Mouse (Mus musculus) left cerebral cortex, adult 18-20 months (tissue): ENCODE results near the gene Fem1a. TPM values are rescaled to one million over a fixed set of nuclear protein-coding genes. Genes with fewer than 3 reads are reported as not detected.

ENCODE experiments used
- DNase-seq, 2 experiments: peaks; one replicate each; pipeline ENCODE4 v3.0.0; 2021 to 2022; ENCODE audit warnings: low spot score in 2 of 2, mixed read lengths in 1 of 2
- microRNA-seq, 2 experiments: library from miRNA; unstranded; fragments of <30 nt; microRNA quantifications; one replicate each; pipeline ENCODE4 v1.2.0; 2021
- total RNA-seq, 2 experiments: library from RNA; stranded (reverse); gene quantifications; 2 replicates each; pipeline ENCODE4 v1.2.3; 2021

Gene Fem1a
- total RNA-seq, 2 experiments from 2014 or later = 29.9 to 31.9 TPM

- no peak for DNase-seq
These were observed 43.6 kb downstream of the Fem1a start, which contains the start of gene Arrdc5 for GRCm38 (mm10) chr17:56300186-56300585. Gene Arrdc5 (minus strand): TSS chr17:56300286.

GRCm38 (mm10) chr17:56302363-56302996 is 45.9 kb downstream of the Fem1a start:
- DNase-seq = no peak

GRCm38 (mm10) chr17:56303160-56303846 is 46.7 kb downstream of the Fem1a start, which contains the start of gene Uhrf1:
Gene Uhrf1 (plus strand): TSS chr17:56303321.
- DNase-seq = no peak

- peak; percentile 91 to 93 for DNase-seq
These were observed 47.4 kb downstream of the Fem1a start for GRCm38 (mm10) chr17:56303847-56304586.

GRCm38 (mm10) chr17:56304718-56305117 is 48.1 kb downstream of the Fem1a start:
- DNase-seq = no peak

GRCm38 (mm10) chr17:56305156-56305555 is 48.5 kb downstream of the Fem1a start:
- no peak for DNase-seq

- no peak for DNase-seq
These were observed 49.2 kb downstream of the Fem1a start for GRCm38 (mm10) chr17:56305826-56306225.

- no peak for DNase-seq
These were observed 51.5 kb downstream of the Fem1a start for GRCm38 (mm10) chr17:56308088-56308487.

GRCm38 (mm10) chr17:56309191-56309945 is 52.8 kb downstream of the Fem1a start:
- no peak for DNase-seq

Small RNAs within 50 kb of the gene (microRNA-seq; reads per million reads assigned to microRNA genes)
- 1,186 to 1,436 reads per million in 2 experiments for gene Mir7b

Other genes with a start within 250 kb of the Fem1a start
- gene Sh3gl1, start 220.2 kb upstream of the Fem1a start, total RNA-seq = 10 to 100 TPM; 36.4 to 39.3 TPM
- 1 to 10 TPM; 1.9 to 2.7 TPM for gene Chaf1a, start 216.4 kb upstream of the Fem1a start, total RNA-seq
- 10 to 100 TPM; 84.1 to 97.8 TPM for gene Ubxn6, start 181.8 kb upstream of the Fem1a start, total RNA-seq
- gene Hdgfl2, start 177.2 kb upstream of the Fem1a start, total RNA-seq = 10 to 100 TPM; 90.6 to 95.8 TPM
- gene Plin4, start 147.0 kb upstream of the Fem1a start, total RNA-seq = 1 to 10 TPM; 2.6 to 3.4 TPM
- under 1 TPM; 0.37 to 0.60 TPM for gene Plin5, start 139.2 kb upstream of the Fem1a start, total RNA-seq
- 1 to 10 TPM; 1.8 to 3.6 TPM for gene Lrg1, start 134.8 kb upstream of the Fem1a start, total RNA-seq
- gene Sema6b, start 116.5 kb upstream of the Fem1a start, total RNA-seq = 100 to 1,000 TPM; 116 to 117 TPM
- 1 to 10 TPM; 6.8 to 7.9 TPM for gene Tnfaip8l1, start 94.3 kb upstream of the Fem1a start, total RNA-seq
- gene Mydgf, start 72.9 kb upstream of the Fem1a start, total RNA-seq = 10 to 100 TPM; 38.8 to 40.9 TPM
- 10 to 100 TPM; 59.7 to 69.5 TPM for gene Dpp9, start 37.9 kb upstream of the Fem1a start, total RNA-seq
- 1 to 10 TPM; 5.2 to 7.6 TPM for gene Ticam1, start 20.0 kb downstream of the Fem1a start, total RNA-seq
- 10 to 100 TPM; 11.9 to 15.1 TPM for gene Plin3, start 36.1 kb downstream of the Fem1a start, total RNA-seq
- not detected for gene Arrdc5, start 43.5 kb downstream of the Fem1a start, total RNA-seq
- gene Uhrf1, start 46.5 kb downstream of the Fem1a start, total RNA-seq = 1 to 10 TPM in 1 of 2 experiments, under 1 TPM in 1; 0.35 to 1.1 TPM
- gene Kdm4b, start 69.3 kb downstream of the Fem1a start, total RNA-seq = 10 to 100 TPM; 59.1 to 64.7 TPM
- 100 to 1,000 TPM; 588 to 594 TPM for gene Ptprs, start 219.7 kb downstream of the Fem1a start, total RNA-seq